Mouse (Mus musculus) ovary, adult 18-20 months (tissue): ENCODE data around the gene Nav2.

Source experiments
- DNase-seq: peaks from one replicate; pipeline ENCODE4 v3.0.0; 2022; ENCODE audit warnings: low spot score, mixed read lengths

Gene Nav2

GRCm38 (mm10) chr7:49408625-49409024 is 500.1 kb downstream of the Nav2 start:
- DNase-seq = no peak

- DNase-seq = no peak
Observed at GRCm38 (mm10) chr7:49409265-49409664, 500.7 kb downstream of the Nav2 start.

DNA sequence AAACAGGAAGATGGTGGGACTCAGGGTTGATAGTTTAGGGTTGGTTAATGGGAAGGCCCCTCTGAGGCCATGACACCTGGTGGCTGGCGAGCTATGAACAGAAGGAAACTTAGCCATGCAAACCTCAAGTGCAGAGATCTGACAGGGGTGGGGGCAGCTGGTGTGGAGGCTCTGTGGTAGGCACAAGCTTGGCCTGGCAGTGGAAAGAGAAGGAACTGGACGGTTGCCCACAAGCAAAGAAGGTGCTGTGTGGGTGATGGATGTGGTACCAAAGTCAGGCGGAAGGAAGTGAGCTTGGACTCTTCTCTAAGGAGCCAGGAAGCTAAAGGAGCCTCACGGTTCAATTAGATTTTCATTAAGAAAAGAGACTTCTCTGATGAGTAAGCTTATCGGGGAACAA is 501.7 kb downstream of the Nav2 start:
- no peak for DNase-seq

- DNase-seq = no peak
Observed at GRCm38 (mm10) chr7:49410892-49411291, 502.4 kb downstream of the Nav2 start.

- no peak for DNase-seq
Observed at GRCm38 (mm10) chr7:49411803-49412202, 503.3 kb downstream of the Nav2 start.

- no peak for DNase-seq
Observed at GRCm38 (mm10) chr7:49415131-49415530, 506.6 kb downstream of the Nav2 start.

DNA sequence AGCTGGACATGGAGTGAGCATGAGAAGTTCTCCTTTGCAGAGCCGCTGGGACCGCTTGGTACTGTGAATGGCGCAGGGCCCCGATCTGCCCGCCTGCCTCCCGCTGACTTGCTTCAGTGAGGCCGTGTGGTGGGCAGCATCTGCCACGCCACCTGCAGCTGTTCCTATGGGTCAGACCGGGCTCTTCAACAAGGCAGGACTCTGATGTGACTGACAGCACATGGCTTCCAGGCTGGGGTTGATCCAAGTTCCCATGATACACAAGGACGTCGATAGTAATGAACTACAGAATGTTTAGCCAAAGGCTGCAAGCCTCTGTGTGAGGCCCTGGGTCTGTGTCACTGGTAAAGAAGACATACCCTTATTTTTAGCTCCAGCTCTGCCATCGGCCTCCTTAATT is 507.2 kb downstream of the Nav2 start:
- DNase-seq = no peak

- no peak for DNase-seq
Observed at GRCm38 (mm10) chr7:49418841-49419240, 510.3 kb downstream of the Nav2 start.

DNA sequence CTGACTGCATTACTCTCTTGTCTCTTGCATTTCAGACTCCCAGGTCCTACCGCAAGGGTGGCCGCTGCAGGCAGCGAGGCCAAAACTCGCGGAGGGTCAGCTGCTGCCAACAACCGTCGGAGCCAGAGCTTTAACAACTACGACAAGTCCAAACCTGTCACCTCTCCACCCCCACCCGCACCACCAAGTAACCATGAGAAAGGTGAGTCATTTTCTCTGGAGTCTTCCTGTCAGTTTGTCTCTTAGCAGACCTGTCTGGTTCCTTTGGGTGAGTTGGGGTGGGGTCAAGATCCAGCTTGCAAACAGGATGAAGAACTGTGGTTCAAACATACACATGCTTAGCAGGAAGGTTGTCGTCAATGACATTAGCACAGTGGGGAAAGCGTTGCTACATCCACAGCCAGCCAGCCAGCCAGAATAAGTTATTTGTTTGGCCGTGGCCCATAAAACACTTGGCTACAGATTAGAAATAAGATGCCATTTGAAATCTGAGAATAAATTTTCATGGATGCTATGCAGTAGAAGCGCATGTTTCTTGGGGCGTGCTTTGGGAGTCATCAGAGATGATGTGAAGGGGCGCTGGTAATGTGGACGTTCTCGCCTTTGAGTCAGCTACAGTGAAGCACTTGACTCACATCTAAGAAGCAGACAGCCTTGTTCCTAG is 511.8 kb downstream of the Nav2 start:
- no peak for DNase-seq

- DNase-seq = no peak
Observed at GRCm38 (mm10) chr7:49421261-49421660, 512.7 kb downstream of the Nav2 start.

DNA sequence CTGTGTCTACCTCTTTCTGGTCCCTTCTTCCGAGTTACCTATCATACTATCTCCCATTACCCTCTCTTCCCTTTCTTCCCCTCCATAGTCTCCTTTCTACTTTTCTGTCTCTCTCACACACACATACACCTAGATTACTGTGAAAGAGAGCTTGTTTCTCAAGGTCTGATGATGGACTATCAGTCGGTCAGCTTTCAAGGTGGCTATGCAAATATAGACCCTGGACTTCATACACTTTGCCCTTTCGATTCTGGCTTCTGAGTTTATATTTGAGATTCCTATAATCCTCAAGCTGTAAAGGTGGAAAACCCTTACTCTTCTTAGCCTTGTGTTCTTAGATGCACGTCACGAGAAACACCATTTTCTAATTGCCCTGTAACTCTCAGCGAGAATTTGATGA is 515.4 kb downstream of the Nav2 start:
- no peak for DNase-seq

DNA sequence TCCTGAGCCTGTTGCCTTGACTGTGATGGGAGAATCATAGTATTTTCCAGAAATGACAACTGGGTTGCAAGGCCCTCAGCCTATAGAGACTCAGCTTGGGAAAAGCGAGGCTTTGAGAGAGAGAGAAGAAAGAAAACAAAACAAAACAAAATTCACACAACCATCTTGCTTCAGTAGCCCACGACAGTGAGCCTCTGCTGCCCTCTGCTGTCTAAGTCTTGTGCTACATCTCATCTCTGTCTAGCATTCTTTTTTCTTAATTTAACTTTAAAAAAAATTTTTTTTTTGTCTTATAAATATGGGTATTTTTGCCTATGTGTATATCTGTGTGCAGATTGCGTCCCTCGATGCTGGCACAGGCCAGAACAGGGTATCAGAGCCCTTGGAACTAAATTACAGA is 517.5 kb downstream of the Nav2 start:
- no peak for DNase-seq

DNA sequence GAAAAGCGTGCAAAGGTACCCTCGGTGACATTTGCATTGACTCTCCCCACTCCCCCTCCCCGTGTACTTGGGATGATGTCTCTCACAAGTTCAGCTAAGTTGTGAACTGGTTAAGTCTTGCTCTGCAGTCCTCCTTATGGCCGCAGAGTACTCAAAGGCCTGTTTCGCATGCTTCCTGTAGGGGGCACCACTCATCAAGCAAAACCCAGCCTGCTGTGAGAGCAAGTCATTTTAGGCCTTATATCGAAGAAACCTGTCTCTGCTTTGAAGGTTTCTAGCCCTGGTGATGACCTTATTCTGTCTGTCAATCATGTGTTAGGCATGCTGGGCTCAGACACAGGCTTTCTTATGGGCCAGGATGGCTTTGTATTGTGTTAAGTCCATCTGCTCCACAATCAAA is 519.3 kb downstream of the Nav2 start:
- no peak for DNase-seq

DNA sequence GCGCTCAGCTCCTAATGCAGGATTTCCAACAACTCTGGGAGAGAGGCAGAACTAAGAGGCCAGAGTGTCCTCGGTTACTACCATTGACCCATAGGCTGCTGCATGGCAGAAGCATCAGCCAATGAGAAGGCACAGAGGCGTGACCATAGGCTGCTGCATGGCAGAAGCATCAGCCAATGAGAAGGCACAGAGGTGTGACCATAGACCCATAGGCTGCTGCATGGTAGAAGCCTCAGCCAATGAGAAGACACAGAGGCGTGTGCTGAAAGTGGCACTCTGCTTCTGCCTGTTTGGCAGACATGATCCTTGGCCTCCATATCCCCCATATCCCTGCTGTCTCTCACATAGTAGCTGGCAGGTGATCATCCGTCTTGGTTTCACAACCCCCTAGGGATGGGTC is 520.4 kb downstream of the Nav2 start:
- DNase-seq = no peak

- DNase-seq = no peak
Observed at GRCm38 (mm10) chr7:49430808-49431207, 522.3 kb downstream of the Nav2 start.

DNA sequence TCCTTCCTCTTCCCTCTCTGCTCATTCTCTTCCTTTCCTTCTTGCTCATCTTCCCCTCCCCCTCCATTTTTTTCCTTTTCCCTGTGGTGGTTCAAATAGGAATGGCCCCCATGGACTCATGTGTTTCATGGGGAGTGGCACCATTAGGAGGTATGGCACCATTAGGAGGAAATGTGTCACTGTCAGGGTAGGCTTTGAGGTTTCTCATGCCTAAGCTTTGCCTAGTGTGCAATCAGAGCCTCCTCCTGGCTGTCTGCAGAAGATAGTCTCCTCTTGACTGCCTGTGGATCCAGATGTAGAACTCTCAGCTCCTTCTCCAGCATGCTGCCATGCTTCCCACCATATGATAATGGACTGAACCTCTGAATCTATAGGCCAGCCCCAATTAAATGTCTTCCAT is 525.4 kb downstream of the Nav2 start:
- DNase-seq = no peak

DNA sequence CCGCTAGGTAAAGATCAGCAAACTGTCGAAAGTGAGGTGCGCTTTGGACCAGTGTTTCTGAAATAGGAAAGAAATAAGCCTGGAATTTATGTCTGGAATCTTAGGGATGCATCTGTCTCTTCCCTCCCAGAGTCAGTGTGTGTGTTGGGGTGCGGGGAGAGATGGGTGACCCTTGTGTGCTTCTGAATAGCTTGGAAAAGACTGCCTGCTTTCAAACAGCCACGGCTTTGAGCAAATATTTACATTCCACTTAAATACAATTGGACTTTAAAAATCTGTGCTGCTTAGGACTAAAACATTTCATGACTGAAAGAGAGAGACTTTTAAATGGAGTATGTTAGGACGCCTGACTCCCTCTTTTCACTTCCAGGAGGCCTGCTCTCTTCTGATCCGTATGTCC is 528.0 kb downstream of the Nav2 start:
- no peak for DNase-seq

- DNase-seq = no peak
Observed at GRCm38 (mm10) chr7:49437901-49438300, 529.4 kb downstream of the Nav2 start.

GRCm38 (mm10) chr7:49439136-49439535 is 530.6 kb downstream of the Nav2 start:
- no peak for DNase-seq

DNA sequence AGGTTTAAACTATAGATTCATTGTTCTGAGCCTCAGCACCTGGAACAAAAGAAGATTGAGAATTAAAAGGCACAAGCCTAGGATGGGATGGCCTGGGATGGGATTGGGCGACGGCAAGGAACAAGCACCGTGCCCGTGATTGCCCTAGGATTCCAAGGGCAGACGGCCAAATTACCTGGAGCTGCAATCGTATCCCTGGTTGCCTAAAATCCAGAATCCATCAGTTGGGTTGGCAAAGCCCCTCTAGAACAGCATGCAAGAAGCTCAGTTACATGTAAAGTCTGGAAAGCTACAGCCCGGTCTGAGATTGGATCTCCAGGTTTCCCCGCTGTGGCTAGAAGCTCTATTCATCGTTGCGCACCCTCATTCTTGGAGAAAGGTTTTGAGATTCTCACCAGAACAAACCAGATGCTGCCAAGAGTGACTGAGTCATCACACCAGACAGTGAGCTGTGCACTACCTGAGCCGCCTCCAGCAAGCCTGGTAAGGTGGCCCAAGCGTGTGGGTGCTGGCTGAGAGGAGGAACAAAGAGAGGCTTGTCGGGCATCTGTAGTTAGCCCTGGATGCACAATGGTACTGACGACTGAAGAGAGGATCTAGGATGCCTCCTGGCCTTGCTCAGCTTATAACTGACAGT is 531.9 kb downstream of the Nav2 start:
- DNase-seq = no peak

DNA sequence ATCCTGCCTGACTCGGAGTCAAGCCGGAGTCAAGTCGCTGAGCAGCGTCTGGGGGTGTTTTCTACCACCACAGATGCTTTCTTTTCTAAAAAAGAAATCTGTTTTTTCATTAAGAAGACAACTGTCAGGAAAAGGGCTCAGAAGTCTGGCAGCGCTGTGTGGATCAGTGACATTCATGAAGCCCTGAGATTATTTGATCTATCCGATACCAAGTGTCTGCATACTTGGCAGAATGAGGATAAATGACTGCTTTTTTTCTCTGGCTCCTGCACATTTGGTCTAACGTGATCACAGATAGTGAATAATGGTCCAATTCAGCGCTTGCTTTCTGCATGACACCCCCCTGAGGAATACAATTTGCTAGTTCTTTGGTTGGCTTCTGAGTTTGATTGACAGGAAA is 533.7 kb downstream of the Nav2 start:
- DNase-seq = no peak

DNA sequence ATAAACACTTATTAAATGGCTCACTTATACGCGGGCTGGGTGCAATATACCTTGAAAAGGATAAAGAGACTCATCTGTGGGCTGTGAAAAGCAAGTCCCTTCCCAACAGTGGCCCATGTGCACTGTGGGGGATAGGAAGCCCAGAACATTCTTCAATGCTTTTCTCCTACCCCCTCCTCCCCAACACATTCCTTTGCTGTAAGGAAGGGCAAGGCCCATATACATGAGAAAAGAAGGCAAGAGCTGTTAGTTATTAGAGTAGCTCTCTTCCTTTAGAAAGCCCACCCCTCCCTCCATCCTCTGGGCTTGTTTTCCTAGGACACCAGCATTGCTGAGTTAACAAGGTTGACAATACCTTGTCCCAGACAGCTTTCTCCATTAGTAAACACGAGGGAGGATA is 540.1 kb downstream of the Nav2 start:
- DNase-seq = no peak

DNA sequence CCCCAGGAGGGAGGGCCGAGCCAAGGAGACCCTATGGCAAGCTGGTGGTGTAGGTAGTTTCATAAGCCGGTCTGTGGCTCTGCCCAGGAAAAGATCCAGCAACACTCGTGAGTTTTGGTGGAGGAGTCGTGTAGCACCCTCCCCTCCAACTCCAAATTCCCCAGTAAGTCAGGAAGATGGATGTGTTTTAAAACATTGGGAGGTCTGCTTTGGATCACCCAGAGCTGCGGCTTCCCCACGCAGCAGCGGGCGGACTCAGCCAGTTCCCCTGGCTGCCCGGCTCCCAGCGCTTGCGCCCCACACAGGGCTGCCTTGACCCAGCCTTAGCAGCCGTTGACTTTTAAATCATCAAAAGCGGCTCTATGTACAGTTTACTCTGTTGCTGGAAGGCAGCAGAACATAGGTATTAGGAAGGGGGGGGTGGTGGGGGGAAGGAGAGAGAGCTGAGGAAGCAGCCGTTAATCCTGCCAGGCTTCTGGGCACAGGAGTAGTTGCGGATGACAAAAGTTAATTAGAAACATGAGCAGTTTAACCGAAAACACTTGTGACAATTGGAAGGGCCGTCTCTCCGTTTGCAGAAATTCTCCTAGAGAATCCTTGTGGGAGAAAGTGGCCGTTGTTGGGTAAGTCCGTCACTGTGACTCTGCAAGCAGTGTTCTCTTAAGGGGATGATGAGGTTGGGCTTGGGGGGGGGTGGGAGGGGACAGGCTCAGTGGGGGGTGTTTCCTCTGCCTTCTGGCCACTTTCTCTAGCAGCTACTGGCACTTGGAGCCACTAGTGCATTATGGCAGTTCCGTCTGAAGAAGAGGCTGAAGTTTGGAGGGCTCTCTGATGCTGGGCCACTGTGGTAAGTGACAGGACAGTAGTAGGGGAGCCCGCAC is 542.0 kb downstream of the Nav2 start:
- peak; percentile 36 for DNase-seq
